Mouse (Mus musculus) c-Kit-positive CD71-negative TER-119-negative erythroid progenitor cells, embryonic 14.5 days (primary cell): ENCODE results near the gene Gm7735.
"Not testable (repeated sequence)": the region's sequence is repeated elsewhere in the genome, so short reads cannot be mapped to it uniquely, and the experiment has no call there.

Experiments used
- DNase-seq: peaks from one replicate; pipeline ENCODE4 v3.0.0-alpha.2; 2013; ENCODE audit warnings: low read depth

The Gm7735 gene

GRCm38 (mm10) chr16:89169190-89169589, at the start of gene Gm7735:
TSS of gene Gm7735 (plus strand) at chr16:89169490.
- not testable (repeated sequence) for DNase-seq

GRCm38 (mm10) chr16:89140551-89140950, 28.7 kb upstream of the Gm7735 start, which contains the start of gene Gm6358:
TSS of gene Gm6358 (plus strand) at chr16:89140851.
- DNase-seq, result no peak

- no peak for DNase-seq
Measured at GRCm38 (mm10) chr16:89150786-89151185, 18.5 kb upstream of the Gm7735 start, which contains the start of gene Gm10061. TSS of gene Gm10061 (plus strand) at chr16:89151086.

- DNase-seq, result no peak
Measured at GRCm38 (mm10) chr16:89157652-89158051, 11.6 kb upstream of the Gm7735 start, which contains the start of gene Gm9789. TSS of gene Gm9789 (plus strand) at chr16:89157952.

GRCm38 (mm10) chr16:89174435-89174834, 5.1 kb downstream of the Gm7735 start, which contains the start of gene 1110057P08Rik:
TSS of gene 1110057P08Rik (plus strand) at chr16:89174735.
- no peak for DNase-seq

GRCm38 (mm10) chr16:89188621-89189020, 19.3 kb downstream of the Gm7735 start:
- DNase-seq, result no peak

- DNase-seq, result no peak
Measured at GRCm38 (mm10) chr16:89205561-89205960, 36.3 kb downstream of the Gm7735 start, which contains the start of gene Krtap20-2. TSS of gene Krtap20-2 (plus strand) at chr16:89205861.
